Mouse (Mus musculus) CH12.LX (cell line): Measurements from ENCODE around the gene Rhbdl1. TPM values are rescaled to one million over a fixed set of nuclear protein-coding genes. Genes with fewer than 3 reads are reported as not detected.

ENCODE experiments used
- DNase-seq: peaks from one replicate; pipeline ENCODE4 v3.0.0-alpha.2; 2013; ENCODE audit errors: extremely low read depth
- H3K27ac ChIP-seq: 2 replicates; pipeline ENCODE4 v1.5.1; 2012; ENCODE audit warnings: low read depth, mild to moderate bottlenecking, control low read depth, moderate library complexity; ENCODE audit not compliant: insufficient read depth
- H3K27me3 ChIP-seq: replicated peaks from 2 replicates; pipeline ENCODE3; 2012; ENCODE audit warnings: inconsistent platforms
- H3K36me3 ChIP-seq, 2 experiments: replicated peaks in 1 of 2; 2 replicates each; pipeline versions ENCODE3 to v1.6.1; 2012; ENCODE audit warnings: inconsistent platforms in 1 of 2, low read length in 1 of 2, mild to moderate bottlenecking in 1 of 2, mixed read lengths in 1 of 2, moderate library complexity in 1 of 2; ENCODE audit not compliant: control insufficient read depth in 1 of 2, insufficient read depth in 1 of 2
- H3K4me1 ChIP-seq, 2 experiments: 2 replicates each; pipeline ENCODE4 v1.6.1; 2012; ENCODE audit warnings: inconsistent platforms in 1 of 2, moderate library complexity in 1 of 2; ENCODE audit not compliant: insufficient read depth in 2 of 2, control insufficient read depth in 1 of 2
- H3K4me2 ChIP-seq: 2 replicates; pipeline ENCODE4 v1.6.1; 2012; ENCODE audit warnings: low read depth, mild to moderate bottlenecking, control low read depth; ENCODE audit not compliant: poor library complexity, insufficient read depth, severe bottlenecking
- H3K4me3 ChIP-seq, 3 experiments: fragments of 150-350 bp in 1 of 3; sonication (generic) in 1 of 3; replicated peaks in 1 of 3; 2 replicates each; pipeline versions ENCODE3 to v1.5.1; 2011 to 2012; ENCODE audit warnings: low read depth in 2 of 3, low read length in 2 of 3, mild to moderate bottlenecking in 2 of 3, moderate library complexity in 2 of 3, control low read depth in 1 of 3, improper control_type of control experiment in 1 of 3, inconsistent platforms in 1 of 3, mixed read lengths in 1 of 3; ENCODE audit not compliant: poor library complexity in 1 of 3
- H3K79me2 ChIP-seq: replicated peaks from 2 replicates; pipeline ENCODE4 v1.6.1; 2012; ENCODE audit warnings: mild to moderate bottlenecking, moderate library complexity; ENCODE audit not compliant: control insufficient read depth, poor library complexity, insufficient read depth, severe bottlenecking; ENCODE audit errors: extremely low read depth
- H3K9ac ChIP-seq: 2 replicates; pipeline ENCODE4 v1.6.1; 2012; ENCODE audit warnings: low read depth, mild to moderate bottlenecking, control low read depth, moderate library complexity; ENCODE audit not compliant: insufficient read depth
- H3K9me3 ChIP-seq: replicated peaks from 2 replicates; pipeline ENCODE3; 2012; ENCODE audit warnings: low read length, inconsistent platforms, mixed read lengths
- CHD1 ChIP-seq: IDR thresholded peaks from 2 replicates; pipeline ENCODE4 v1.6.1; 2012; ENCODE audit warnings: low read depth, low read length, improper control_type of control experiment, inconsistent platforms
- ELF1 ChIP-seq: IDR thresholded peaks from 2 replicates; pipeline ENCODE4 v1.6.1; 2014; ENCODE audit warnings: low read depth, mild to moderate bottlenecking, inconsistent platforms, low read length, improper control_type of control experiment
- GABPA ChIP-seq: IDR thresholded peaks from 2 replicates; pipeline ENCODE4 v1.6.1; 2012; ENCODE audit warnings: low read depth, low read length, improper control_type of control experiment, inconsistent platforms; ENCODE audit not compliant: insufficient replicate concordance
- IRF4 ChIP-seq: IDR thresholded peaks from 2 replicates; pipeline ENCODE4 v1.6.1; 2014; ENCODE audit warnings: low read depth, mild to moderate bottlenecking, inconsistent platforms, low read length, improper control_type of control experiment
- JUN ChIP-seq: IDR thresholded peaks from 2 replicates; pipeline ENCODE4 v1.6.1; 2011; ENCODE audit warnings: low read depth, mild to moderate bottlenecking, low read length, improper control_type of control experiment, moderate library complexity; ENCODE audit not compliant: insufficient read depth
- JUND ChIP-seq: conservative IDR thresholded peaks from 2 replicates; pipeline ENCODE4 v1.6.1; 2011; ENCODE audit warnings: low read depth, low read length, improper control_type of control experiment
- KAT2A ChIP-seq: IDR thresholded peaks from 2 replicates; pipeline ENCODE4 v1.6.1; 2012; ENCODE audit warnings: low read length, improper control_type of control experiment, inconsistent platforms; ENCODE audit not compliant: insufficient replicate concordance
- MAX ChIP-seq: IDR thresholded peaks from 2 replicates; pipeline ENCODE4 v1.6.1; 2011; ENCODE audit warnings: low read length, improper control_type of control experiment
- MAZ ChIP-seq: IDR thresholded peaks from 2 replicates; pipeline ENCODE4 v1.6.1; 2012; ENCODE audit warnings: low read depth, mild to moderate bottlenecking, inconsistent platforms, low read length, improper control_type of control experiment, moderate library complexity
- MEF2A ChIP-seq: IDR thresholded peaks from 2 replicates; pipeline ENCODE4 v1.6.1; 2014; ENCODE audit warnings: low read depth, mild to moderate bottlenecking, inconsistent platforms, low read length, improper control_type of control experiment, borderline replicate concordance
- MYC ChIP-seq: IDR thresholded peaks from 2 replicates; pipeline ENCODE4 v1.6.1; 2011; ENCODE audit warnings: low read depth, mild to moderate bottlenecking, improper control_type of control experiment, low read length
- NELFE ChIP-seq: IDR thresholded peaks from 2 replicates; pipeline ENCODE4 v1.6.1; 2011; ENCODE audit warnings: low read depth, low read length, improper control_type of control experiment
- NRF1 ChIP-seq: IDR thresholded peaks from 2 replicates; pipeline ENCODE4 v1.6.1; 2014; ENCODE audit warnings: low read depth, mild to moderate bottlenecking, inconsistent platforms, low read length, improper control_type of control experiment, moderate library complexity
- PAX5 ChIP-seq: IDR thresholded peaks from 2 replicates; pipeline ENCODE4 v1.6.1; 2012; ENCODE audit warnings: low read length, inconsistent platforms, mixed read lengths
- SIN3A ChIP-seq: IDR thresholded peaks from 2 replicates; pipeline ENCODE4 v1.6.1; 2012; ENCODE audit warnings: low read length, improper control_type of control experiment, inconsistent platforms
- TBP ChIP-seq: conservative IDR thresholded peaks from 2 replicates; pipeline ENCODE4 v1.6.1; 2011; ENCODE audit warnings: low read depth, low read length, improper control_type of control experiment
- UBTF ChIP-seq: IDR thresholded peaks from 2 replicates; pipeline ENCODE4 v1.6.1; 2012; ENCODE audit warnings: low read depth, mild to moderate bottlenecking, inconsistent platforms, low read length, improper control_type of control experiment, moderate library complexity
- USF2 ChIP-seq: conservative IDR thresholded peaks from 2 replicates; pipeline ENCODE4 v1.6.1; 2011; ENCODE audit warnings: low read depth, low read length, improper control_type of control experiment
- ZNF384 ChIP-seq: IDR thresholded peaks from 2 replicates; pipeline ENCODE4 v1.6.1; 2012; ENCODE audit warnings: low read depth, low read length, improper control_type of control experiment, inconsistent platforms
- dilution Hi-C: fragments of 300-500 bp; cut with MboI; formaldehyde crosslinking; loops from 2 replicates; pipeline ENCODE4 v1.14.3; 2020; ENCODE audit warnings: low sequenced_read_pairs; ENCODE audit not compliant: extremely low pct_unique_long_range_greater_than_20kb, extremely low pct_ligation_motif_present
- in situ Hi-C: fragments of 300-500 bp; cut with MboI; formaldehyde crosslinking; loops from 3 replicates; pipeline ENCODE4 v1.14.3; 2019; ENCODE audit warnings: low sequenced_read_pairs, low pct_ligation_motif_present, low pct_unique_long_range_greater_than_20kb, mixed read lengths
- polyA plus RNA-seq: library from polyadenylated mRNA; unstranded; fragments of >175 nt; gene quantifications from 2 replicates; pipeline ENCODE4 v1.2.1, GENCODE M21; 2012; ENCODE audit warnings: low read depth; ENCODE audit not compliant: insufficient read length
- total RNA-seq, 2 experiments: library from RNA; depleted of rRNA; stranded (reverse); fragments of 300-350 nt in 1 of 2; fragments of >200 nt in 1 of 2; gene quantifications; 2 replicates each; pipeline ENCODE4 v1.2.3; 2012 to 2014

Gene Rhbdl1
- total and polyA plus RNA-seq, 3 experiments, result 1.9 to 2.8 TPM; not detected in 1

DNA sequence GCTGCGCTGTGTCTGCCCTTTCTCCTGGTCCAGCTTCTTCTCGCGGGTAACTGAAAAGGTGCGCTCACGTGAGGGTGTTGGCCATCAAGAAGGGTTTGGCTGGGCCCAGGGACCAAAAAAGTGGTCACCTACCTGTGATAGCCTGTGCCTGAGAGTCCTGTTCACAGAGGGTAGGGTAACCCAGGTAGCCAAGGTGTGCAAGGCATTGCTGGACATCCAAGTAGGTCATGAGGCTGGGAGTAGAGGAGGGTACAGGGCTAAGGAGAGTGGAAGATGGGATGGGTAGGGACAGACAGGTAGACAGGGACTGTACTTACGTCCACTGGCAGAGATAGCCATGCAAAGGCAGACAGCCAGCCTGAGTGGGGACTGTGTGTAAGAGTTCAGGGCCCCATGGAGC is 3.4 kb upstream of the Rhbdl1 start:
- Histone ChIP-seq H3K4me2 (no peak overlapping the region), H3K4me1 (peaks cover 12 to 15% of the 10 kb centered on the region in 2 experiments), H3K9me3 (no peaks in the 10 kb centered on the region), H3K9ac (no peak overlapping the region), H3K4me3 (no peak overlapping the region), H3K27ac (no peak overlapping the region), H3K79me2 (peaks cover 14% of the 10 kb centered on the region), H3K36me3 (peaks cover 69 to 83% of the 10 kb centered on the region in 2 experiments), H3K27me3 (no peaks in the 10 kb centered on the region)
- DNase-seq, result no peak
- in situ Hi-C loops, result no loop called here
- TF ChIP-seq GABPA, result no peak
- no peak for TF ChIP-seq PAX5
- no peak for TF ChIP-seq ELF1
- TF ChIP-seq JUN, result no peak
- no peak for TF ChIP-seq TBP
- dilution Hi-C loops, result no loop called here

DNA sequence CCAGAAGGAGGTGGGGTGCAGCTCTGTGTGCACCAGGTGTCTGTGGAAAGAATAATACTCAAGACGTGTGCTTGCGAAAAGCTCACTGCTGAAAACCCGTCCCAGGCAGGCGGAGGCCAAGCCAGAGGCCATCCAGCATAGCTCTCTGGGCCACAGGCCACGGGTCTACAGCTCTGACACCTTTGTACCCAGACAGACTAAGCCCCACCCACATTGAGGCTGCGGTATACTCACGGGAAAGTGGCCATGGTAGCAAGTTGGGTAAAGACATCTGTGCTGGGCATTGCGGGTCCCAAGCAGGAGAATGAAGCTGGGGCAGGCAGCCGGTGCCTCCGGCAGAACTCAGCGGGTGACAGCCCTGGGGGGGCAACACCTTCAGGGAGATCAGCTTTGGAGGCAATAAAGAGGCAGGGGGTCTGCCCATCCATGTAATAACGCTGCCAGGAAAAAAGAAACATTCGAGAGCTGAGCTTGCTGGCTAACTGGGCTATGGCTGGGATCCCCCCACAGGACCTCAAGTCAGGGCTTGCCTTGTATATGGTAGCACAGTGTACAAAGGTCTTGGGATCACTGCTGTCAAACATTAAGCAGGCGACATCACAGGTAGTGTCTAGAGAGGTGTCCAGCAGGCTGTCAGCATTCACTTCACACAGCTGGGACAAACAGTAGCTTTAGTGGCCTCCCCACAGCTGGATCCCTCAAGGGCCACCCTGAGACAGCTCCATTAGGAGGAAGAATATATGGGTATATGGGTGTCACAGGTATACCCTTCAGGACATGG is 2.5 kb upstream of the Rhbdl1 start:
- TF ChIP-seq NELFE (no peak), USF2 (no peak), KAT2A (no peak), NRF1 (no peak), UBTF (no peak), MAX (no peak), CHD1 (no peak), MEF2A (no peak), JUND (no peak), ZNF384 (no peak), MYC (no peak), SIN3A (no peak), IRF4 (no peak), MAZ (no peak)
- Histone ChIP-seq H3K27ac (no peak overlapping the region), H3K27me3 (no peaks in the 10 kb centered on the region), H3K79me2 (peaks cover 14% of the 10 kb centered on the region), H3K4me2 (no peak overlapping the region), H3K4me1 (peaks cover 14 to 15% of the 10 kb centered on the region in 2 experiments), H3K9ac (no peak overlapping the region), H3K36me3 (peaks cover 73 to 84% of the 10 kb centered on the region in 2 experiments), H3K9me3 (no peaks in the 10 kb centered on the region), H3K4me3 (no peak overlapping the region)
- dilution Hi-C loops, result no loop called here
- in situ Hi-C loops, result no loop called here
- DNase-seq, result no peak
